Mouse (Mus musculus) MEL (cell line): ENCODE data around the gene Tbcb. TPM values are rescaled to one million over a fixed set of nuclear protein-coding genes. Genes with fewer than 3 reads are reported as not detected.

Experiments used
- DNase-seq: peaks from one replicate; pipeline ENCODE4 v3.0.0; 2011; ENCODE audit warnings: low read depth, low spot score
- H3K27ac ChIP-seq: 2 replicates; pipeline ENCODE4 v1.5.1; 2012; ENCODE audit warnings: low read depth, mild to moderate bottlenecking, control low read depth, low read length, moderate library complexity; ENCODE audit not compliant: control insufficient read depth
- H3K27me3 ChIP-seq, 2 experiments: fragments of 150-350 bp in 1 of 2; sonication (generic) in 1 of 2; 2 replicates each; pipeline ENCODE4 v1.6.1; 2012; ENCODE audit warnings: low read length in 2 of 2, mild to moderate bottlenecking in 2 of 2, improper control_type of control experiment in 1 of 2, moderate library complexity in 1 of 2; ENCODE audit not compliant: insufficient read depth in 2 of 2, control insufficient read depth in 1 of 2
- H3K36me3 ChIP-seq, 2 experiments: 2 replicates each; pipeline ENCODE4 v1.6.1; 2012 to 2014; ENCODE audit warnings: low read length in 2 of 2, improper control_type of control experiment in 1 of 2, inconsistent platforms in 1 of 2, mild to moderate bottlenecking in 1 of 2; ENCODE audit not compliant: insufficient read depth in 2 of 2, control insufficient read depth in 1 of 2
- H3K4me1 ChIP-seq, 2 experiments: fragments of 150-350 bp in 1 of 2; sonication (generic) in 1 of 2; 2 replicates each; pipeline ENCODE4 v1.6.1; 2012; ENCODE audit warnings: low read length in 2 of 2, improper control_type of control experiment in 1 of 2, mild to moderate bottlenecking in 1 of 2; ENCODE audit not compliant: insufficient read depth in 2 of 2, control insufficient read depth in 1 of 2
- H3K4me3 ChIP-seq, 2 experiments: fragments of 150-350 bp in 1 of 2; sonication (generic) in 1 of 2; 2 replicates each; pipeline ENCODE4 v1.5.1; 2012; ENCODE audit warnings: low read depth in 2 of 2, low read length in 2 of 2, mild to moderate bottlenecking in 2 of 2, moderate library complexity in 2 of 2, control low read depth in 1 of 2, improper control_type of control experiment in 1 of 2; ENCODE audit not compliant: control insufficient read depth in 1 of 2, insufficient read depth in 1 of 2
- H3K79me2 ChIP-seq: 2 replicates; pipeline ENCODE4 v1.6.1; 2012; ENCODE audit warnings: mild to moderate bottlenecking, low read length, moderate library complexity; ENCODE audit not compliant: control insufficient read depth, poor library complexity, insufficient read depth
- H3K9ac ChIP-seq: 2 replicates; pipeline ENCODE4 v1.6.1; 2012; ENCODE audit warnings: low read depth, mild to moderate bottlenecking, control low read depth, low read length, moderate library complexity; ENCODE audit not compliant: control insufficient read depth, poor library complexity, severe bottlenecking
- H3K9me3 ChIP-seq: fragments of 150-350 bp; sonication (generic); replicated peaks from 2 replicates; pipeline ENCODE4 v1.6.1; 2012; ENCODE audit warnings: mild to moderate bottlenecking, low read length, improper control_type of control experiment, moderate library complexity; ENCODE audit not compliant: insufficient read depth
- BHLHE40 ChIP-seq: IDR thresholded peaks from 2 replicates; pipeline ENCODE4 v1.6.1; 2012; ENCODE audit warnings: low read depth, mild to moderate bottlenecking, inconsistent platforms, low read length, improper control_type of control experiment, borderline replicate concordance
- CHD2 ChIP-seq: IDR thresholded peaks from 2 replicates; pipeline ENCODE4 v1.6.1; 2011; ENCODE audit warnings: low read length, improper control_type of control experiment
- CTCF ChIP-seq, 3 experiments: IDR thresholded peaks in 2 of 3; conservative IDR thresholded peaks in 1 of 3; 2 replicates each; pipeline ENCODE4 v1.5.1; 2011 to 2012; ENCODE audit warnings: low read length in 3 of 3, low read depth in 2 of 3, mild to moderate bottlenecking in 2 of 3, improper control_type of control experiment in 1 of 3, inconsistent platforms in 1 of 3, mixed read lengths in 1 of 3, moderate library complexity in 1 of 3; ENCODE audit not compliant: control insufficient read depth in 1 of 3, insufficient read depth in 1 of 3, poor library complexity in 1 of 3, severe bottlenecking in 1 of 3
- E2F4 ChIP-seq: IDR thresholded peaks from 2 replicates; pipeline ENCODE4 v1.6.1; 2011; ENCODE audit warnings: low read depth, low read length, improper control_type of control experiment, borderline replicate concordance
- ELF1 ChIP-seq: IDR thresholded peaks from 2 replicates; pipeline ENCODE4 v1.6.1; 2014; ENCODE audit warnings: low read depth, mild to moderate bottlenecking, inconsistent platforms, low read length, improper control_type of control experiment, moderate library complexity
- HCFC1 ChIP-seq: IDR thresholded peaks from 2 replicates; pipeline ENCODE4 v1.6.1; 2012; ENCODE audit warnings: low read depth, mild to moderate bottlenecking, inconsistent platforms, low read length, improper control_type of control experiment, moderate library complexity
- MAFK ChIP-seq: IDR thresholded peaks from 2 replicates; pipeline ENCODE4 v1.6.1; 2011; ENCODE audit warnings: low read depth, mild to moderate bottlenecking, low read length, improper control_type of control experiment, borderline replicate concordance
- MYC ChIP-seq: IDR thresholded peaks from 2 replicates; pipeline ENCODE4 v1.6.1; 2011; ENCODE audit warnings: low read depth, mild to moderate bottlenecking, low read length, improper control_type of control experiment, moderate library complexity
- NELFE ChIP-seq: IDR thresholded peaks from 2 replicates; pipeline ENCODE4 v1.6.1; 2011; ENCODE audit warnings: low read depth, low read length, improper control_type of control experiment
- NRF1 ChIP-seq: IDR thresholded peaks from 2 replicates; pipeline ENCODE4 v1.6.1; 2014; ENCODE audit warnings: low read depth, mild to moderate bottlenecking, inconsistent platforms, low read length, improper control_type of control experiment, moderate library complexity; ENCODE audit not compliant: poor library complexity, insufficient read depth, severe bottlenecking
- SMC3 ChIP-seq: IDR thresholded peaks from 2 replicates; pipeline ENCODE4 v1.6.1; 2011; ENCODE audit warnings: low read depth, low read length, improper control_type of control experiment
- TCF12 ChIP-seq: IDR thresholded peaks from 2 replicates; pipeline ENCODE4 v1.6.1; 2014; ENCODE audit warnings: low read depth, mild to moderate bottlenecking, inconsistent platforms, low read length, improper control_type of control experiment, moderate library complexity
- UBTF ChIP-seq: IDR thresholded peaks from 2 replicates; pipeline ENCODE4 v1.6.1; 2012; ENCODE audit warnings: low read depth, mild to moderate bottlenecking, inconsistent platforms, low read length, improper control_type of control experiment, moderate library complexity, borderline replicate concordance; ENCODE audit not compliant: insufficient read depth
- USF2 ChIP-seq, 2 experiments: IDR thresholded peaks; 2 replicates each; pipeline ENCODE4 v1.6.1; 2011 to 2012; ENCODE audit warnings: improper control_type of control experiment in 2 of 2, low read length in 2 of 2, borderline replicate concordance in 1 of 2, inconsistent platforms in 1 of 2, low read depth in 1 of 2, mild to moderate bottlenecking in 1 of 2; ENCODE audit not compliant: insufficient read depth in 1 of 2
- ZC3H11A ChIP-seq: IDR thresholded peaks from 2 replicates; pipeline ENCODE4 v1.6.1; 2012; ENCODE audit warnings: low read depth, mild to moderate bottlenecking, inconsistent platforms, low read length, improper control_type of control experiment
- ZKSCAN1 ChIP-seq: IDR thresholded peaks from 2 replicates; pipeline ENCODE4 v1.6.1; 2012; ENCODE audit warnings: low read depth, mild to moderate bottlenecking, inconsistent platforms, low read length, improper control_type of control experiment, moderate library complexity
- ZMIZ1 ChIP-seq: IDR thresholded peaks from 2 replicates; pipeline ENCODE4 v1.6.1; 2012; ENCODE audit warnings: low read depth, mild to moderate bottlenecking, inconsistent platforms, low read length, improper control_type of control experiment, moderate library complexity
- polyA plus RNA-seq, 2 experiments: library from polyadenylated mRNA; stranded (reverse) in 1 of 2; unstranded in 1 of 2; fragments of >175 nt in 1 of 2; fragments of >200 nt in 1 of 2; gene quantifications; 2 replicates each; pipeline versions ENCODE4 v1.2.1 to v1.2.4; 2012; ENCODE audit warnings: low replicate concordance in 2 of 2, low read depth in 1 of 2; ENCODE audit not compliant: insufficient read length in 2 of 2, insufficient read depth in 1 of 2, missing spikeins in 1 of 2
- total RNA-seq: library from RNA; depleted of rRNA; stranded (reverse); fragments of 300-350 nt; gene quantifications from 2 replicates; pipeline ENCODE4 v1.2.3, GENCODE M21; 2012; rRNA removed

The Tbcb gene
- total and polyA plus RNA-seq, 3 experiments: 54.8 to 72.6 TPM; not detected in 1

DNA sequence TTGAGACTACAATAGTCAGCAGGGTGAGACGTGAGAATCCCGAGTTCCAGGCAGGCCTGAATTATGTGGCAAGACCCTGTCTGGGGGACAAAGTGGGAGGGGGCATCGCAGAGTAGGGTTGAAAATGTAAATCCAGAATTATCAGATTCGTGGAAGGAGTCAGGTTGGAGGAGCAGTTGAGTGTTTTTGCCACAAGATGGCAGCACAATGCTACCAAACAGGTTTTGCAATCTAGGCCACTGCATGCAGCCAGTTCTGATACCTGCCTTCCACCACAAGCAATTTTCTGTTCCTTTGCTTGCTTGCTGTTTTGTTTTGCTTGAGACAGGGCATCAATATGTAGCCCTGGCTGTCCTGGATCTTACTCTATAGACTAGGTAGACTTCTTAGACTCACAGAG lies 50.8 kb downstream of the Tbcb start (continued):
- no peak for TF ChIP-seq HCFC1
- TF ChIP-seq, all 39 proteins: peak for 7

GRCm38 (mm10) chr7:30178256-30178655 lies 53.8 kb downstream of the Tbcb start:
- H3K4me3 ChIP-seq: no peak overlapping the region
- no peak for TF ChIP-seq ZC3H11A
- TF ChIP-seq ELF1: no peak
- TF ChIP-seq USF2 (IDR thresholded peaks at IDR 0.05; ENCODE audit: borderline replicate concordance in 1 of 2, insufficient read depth in 1 of 2, low read depth in 1 of 2, low read length in 2 of 2): no peak
- TF ChIP-seq NRF1: no peak
- TF ChIP-seq MAFK: no peak
- no peak for TF ChIP-seq HCFC1
- DNase-seq: no peak
- H3K79me2 ChIP-seq: no peaks in the 10 kb centered on the region
- H3K27ac ChIP-seq: no peak overlapping the region
- H3K9me3 ChIP-seq: no peaks in the 10 kb centered on the region
- H3K27me3 ChIP-seq: no peaks in the 10 kb centered on the region
- H3K9ac ChIP-seq: no peak overlapping the region
- no peaks in the 10 kb centered on the region for H3K4me1 ChIP-seq
- H3K36me3 ChIP-seq: no peaks in the 10 kb centered on the region

- Histone ChIP-seq H3K9ac (no peak overlapping the region), H3K4me1 (no peaks in the 10 kb centered on the region), H3K27ac (no peak overlapping the region), H3K9me3 (no peaks in the 10 kb centered on the region), H3K36me3 (no peaks in the 10 kb centered on the region), H3K27me3 (no peaks in the 10 kb centered on the region), H3K4me3 (no peak overlapping the region), H3K79me2 (no peaks in the 10 kb centered on the region)
- no peak for DNase-seq
- TF ChIP-seq CTCF (IDR thresholded peaks at IDR 0.05 in 2 of 3, conservative IDR thresholded peaks at IDR 0.05 in 1 of 3; ENCODE audit: control insufficient read depth in 1 of 3, insufficient read depth in 1 of 3, low read depth in 2 of 3, low read length in 3 of 3, poor library complexity in 1 of 3, severe bottlenecking in 1 of 3): no peak
- TF ChIP-seq ZKSCAN1: no peak
- TF ChIP-seq HCFC1: no peak
- TF ChIP-seq BHLHE40: no peak
- TF ChIP-seq MYC: no peak
- no peak for TF ChIP-seq SMC3
- TF ChIP-seq UBTF: no peak
- TF ChIP-seq TCF12: no peak
- TF ChIP-seq CHD2: no peak
- TF ChIP-seq E2F4: no peak
- no peak for TF ChIP-seq ZMIZ1
- no peak for TF ChIP-seq NELFE
Measured at GRCm38 (mm10) chr7:30176474-30176873, 55.6 kb downstream of the Tbcb start.

Other genes starting within 250 kb of the Tbcb start
- gene Zfp568, start 248.3 kb downstream of the Tbcb start, total RNA-seq: 12.5 and 14.3 TPM in 2 replicates
- 100 to 1,000 TPM in 1 of 2 experiments, 10 to 100 TPM in 1; 15.4 to 141 TPM for gene Zfp568, start 248.3 kb downstream of the Tbcb start, polyA plus RNA-seq
- 0.16 and 0.39 TPM in 2 replicates for gene Zfp14, start 180.9 kb downstream of the Tbcb start, total RNA-seq
- gene Zfp14, start 180.9 kb downstream of the Tbcb start, polyA plus RNA-seq: under 1 TPM in 1 of 2 experiments, not detected in 1; 0.25 TPM
- gene Zfp82, start 159.4 kb downstream of the Tbcb start, total RNA-seq: 2.2 and 2.4 TPM in 2 replicates
- gene Zfp82, start 159.4 kb downstream of the Tbcb start, polyA plus RNA-seq: 1 to 10 TPM in 1 of 2 experiments, not detected in 1; 2.0 TPM
- 0.62 TPM in 1 of 2 replicates, not detected in the other for gene Gm26920, start 141.9 kb downstream of the Tbcb start, total RNA-seq
- gene Gm26920, start 141.9 kb downstream of the Tbcb start, polyA plus RNA-seq: not detected
- gene Zfp566, start 141.7 kb downstream of the Tbcb start, total RNA-seq: 7.3 and 8.0 TPM in 2 replicates
- gene Zfp566, start 141.7 kb downstream of the Tbcb start, polyA plus RNA-seq: 1 to 10 TPM in 1 of 2 experiments, not detected in 1; 8.0 TPM
- gene Zfp260, start 137.5 kb downstream of the Tbcb start, total RNA-seq: 5.5 and 6.2 TPM in 2 replicates
- gene Zfp260, start 137.5 kb downstream of the Tbcb start, polyA plus RNA-seq: 1 to 10 TPM in 1 of 2 experiments, not detected in 1; 4.8 TPM
- gene Zfp382, start 110.3 kb downstream of the Tbcb start, total RNA-seq: 3.9 and 8.2 TPM in 2 replicates
- gene Zfp382, start 110.3 kb downstream of the Tbcb start, polyA plus RNA-seq: 1 to 10 TPM in 1 of 2 experiments, not detected in 1; 7.1 TPM
- gene Zfp146, start 62.5 kb downstream of the Tbcb start, total RNA-seq: 30.6 and 35.5 TPM in 2 replicates
- gene Zfp146, start 62.5 kb downstream of the Tbcb start, polyA plus RNA-seq: 10 to 100 TPM in 1 of 2 experiments, not detected in 1; 38.9 TPM
- 8.9 and 9.9 TPM in 2 replicates for gene Cox7a1, start 48.1 kb downstream of the Tbcb start, total RNA-seq
- 10 to 100 TPM in 1 of 2 experiments, not detected in 1; 11.1 TPM for gene Cox7a1, start 48.1 kb downstream of the Tbcb start, polyA plus RNA-seq
- 31.7 and 38.3 TPM in 2 replicates for gene Capns1, start 33.5 kb downstream of the Tbcb start, total RNA-seq
- gene Capns1, start 33.5 kb downstream of the Tbcb start, polyA plus RNA-seq: 100 to 1,000 TPM in 1 of 2 experiments, not detected in 1; 354 TPM
- 109 and 128 TPM in 2 replicates for gene Polr2i, start 324 bp downstream of the Tbcb start, total RNA-seq
- 100 to 1,000 TPM in 1 of 2 experiments, not detected in 1; 118 TPM for gene Polr2i, start 324 bp downstream of the Tbcb start, polyA plus RNA-seq
- not detected in 2 replicates for gene Ovol3, start 3.5 kb upstream of the Tbcb start, total RNA-seq
- under 1 TPM in 1 of 2 experiments, not detected in 1; 0.17 TPM for gene Ovol3, start 3.5 kb upstream of the Tbcb start, polyA plus RNA-seq
- 0.42 and 0.73 TPM in 2 replicates for gene Thap8, start 47.8 kb upstream of the Tbcb start, total RNA-seq
- gene Thap8, start 47.8 kb upstream of the Tbcb start, polyA plus RNA-seq: under 1 TPM in 1 of 2 experiments, not detected in 1; 0.46 TPM
- 4.9 and 6.5 TPM in 2 replicates for gene Wdr62, start 48.1 kb upstream of the Tbcb start, total RNA-seq
- gene Wdr62, start 48.1 kb upstream of the Tbcb start, polyA plus RNA-seq: 10 to 100 TPM; 30.5 to 44.8 TPM
- gene Clip3, start 59.5 kb upstream of the Tbcb start, total RNA-seq: not detected in 2 replicates
- gene Clip3, start 59.5 kb upstream of the Tbcb start, polyA plus RNA-seq: under 1 TPM in 1 of 2 experiments, not detected in 1; 0.19 TPM
- 15.0 and 16.2 TPM in 2 replicates for gene Alkbh6, start 76.4 kb upstream of the Tbcb start, total RNA-seq
- gene Alkbh6, start 76.4 kb upstream of the Tbcb start, polyA plus RNA-seq: 10 to 100 TPM in 1 of 2 experiments, not detected in 1; 24.6 TPM
- 0.31 and 0.42 TPM in 2 replicates for gene Syne4, start 82.5 kb upstream of the Tbcb start, total RNA-seq
- gene Syne4, start 82.5 kb upstream of the Tbcb start, polyA plus RNA-seq: under 1 TPM in 1 of 2 experiments, not detected in 1; 0.82 TPM
- 0.92 and 0.96 TPM in 2 replicates for gene E130208F15Rik, start 89.5 kb upstream of the Tbcb start, total RNA-seq
- gene E130208F15Rik, start 89.5 kb upstream of the Tbcb start, polyA plus RNA-seq: 1 to 10 TPM in 1 of 2 experiments, not detected in 1; 3.2 TPM
- gene Sdhaf1, start 91.6 kb upstream of the Tbcb start, total RNA-seq: 4.3 and 4.5 TPM in 2 replicates
- gene Sdhaf1, start 91.6 kb upstream of the Tbcb start, polyA plus RNA-seq: 1 to 10 TPM in 1 of 2 experiments, not detected in 1; 8.1 TPM
- gene Lrfn3, start 130.5 kb upstream of the Tbcb start, total RNA-seq: not detected in 2 replicates
- not detected for gene Lrfn3, start 130.5 kb upstream of the Tbcb start, polyA plus RNA-seq
- 2.8 and 3.9 TPM in 2 replicates for gene Tyrobp, start 181.5 kb upstream of the Tbcb start, total RNA-seq
- 10 to 100 TPM in 1 of 2 experiments, not detected in 1; 13.6 TPM for gene Tyrobp, start 181.5 kb upstream of the Tbcb start, polyA plus RNA-seq
- 7.1 and 15.5 TPM in 2 replicates for gene Hcst, start 187.6 kb upstream of the Tbcb start, total RNA-seq
- 10 to 100 TPM in 1 of 2 experiments, not detected in 1; 28.1 TPM for gene Hcst, start 187.6 kb upstream of the Tbcb start, polyA plus RNA-seq
- gene Nfkbid, start 189.5 kb upstream of the Tbcb start, total RNA-seq: 6.2 and 7.0 TPM in 2 replicates
- 10 to 100 TPM in 1 of 2 experiments, not detected in 1; 16.7 TPM for gene Nfkbid, start 189.5 kb upstream of the Tbcb start, polyA plus RNA-seq
- gene Aplp1, start 213.3 kb upstream of the Tbcb start, total RNA-seq: 1.5 and 1.9 TPM in 2 replicates
- gene Aplp1, start 213.3 kb upstream of the Tbcb start, polyA plus RNA-seq: 1 to 10 TPM in 1 of 2 experiments, not detected in 1; 7.1 TPM
- not detected in 2 replicates for gene Kirrel2, start 225.4 kb upstream of the Tbcb start, total RNA-seq
- not detected for gene Kirrel2, start 225.4 kb upstream of the Tbcb start, polyA plus RNA-seq
- gene Nphs1, start 226.0 kb upstream of the Tbcb start, total RNA-seq: 1.3 and 2.3 TPM in 2 replicates
- gene Nphs1, start 226.0 kb upstream of the Tbcb start, polyA plus RNA-seq: 1 to 10 TPM in 1 of 2 experiments, not detected in 1; 1.2 TPM